Mouse (Mus musculus) forebrain, embryonic 13.5 days (tissue): Measurements from ENCODE around the gene Csnk1g2. TPM values are rescaled to one million over a fixed set of nuclear protein-coding genes. Genes with fewer than 3 reads are reported as not detected.
"Not testable (repeated sequence)": the region's sequence is repeated elsewhere in the genome, so short reads cannot be mapped to it uniquely, and the experiment has no call there.

Source experiments
- ATAC-seq: fragments of 200-750 bp; cut with Nextera tagmentation; 2 replicates; pipeline ENCODE4 v1.8.0; 2017
- H3K27ac ChIP-seq: fragments of 300-500 bp; sonication (generic); 2 replicates; pipeline ENCODE4 v1.5.1; 2015; ENCODE audit warnings: inconsistent platforms, mild to moderate bottlenecking, moderate library complexity
- H3K27me3 ChIP-seq: fragments of 300-500 bp; sonication (generic); 2 replicates; pipeline ENCODE4 v1.6.1; 2015; ENCODE audit warnings: mild to moderate bottlenecking, inconsistent platforms
- H3K36me3 ChIP-seq: fragments of 300-500 bp; sonication (generic); 2 replicates; pipeline ENCODE4 v1.6.1; 2015; ENCODE audit warnings: mild to moderate bottlenecking, inconsistent platforms; ENCODE audit not compliant: poor library complexity, severe bottlenecking
- H3K4me1 ChIP-seq: fragments of 300-500 bp; sonication (generic); 2 replicates; pipeline ENCODE4 v1.6.1; 2015; ENCODE audit warnings: inconsistent platforms
- H3K4me2 ChIP-seq: fragments of 300-500 bp; sonication (generic); 2 replicates; pipeline ENCODE4 v1.6.1; 2015; ENCODE audit warnings: inconsistent platforms, mild to moderate bottlenecking, moderate library complexity
- H3K4me3 ChIP-seq: fragments of 300-500 bp; sonication (generic); 2 replicates; pipeline ENCODE4 v1.5.1; 2015; ENCODE audit warnings: mild to moderate bottlenecking, inconsistent platforms
- H3K9ac ChIP-seq: fragments of 300-500 bp; sonication (generic); 2 replicates; pipeline ENCODE4 v1.6.1; 2015; ENCODE audit warnings: mild to moderate bottlenecking, inconsistent platforms
- H3K9me3 ChIP-seq: fragments of 300-500 bp; sonication (generic); replicated peaks from 2 replicates; pipeline ENCODE4 v1.6.1; 2016; ENCODE audit warnings: inconsistent platforms
- WGBS: fragments of 180-500 bp; shearing (Covaris S2); methylation state at CpG from one replicate; pipeline ENCODE4 v1.1.7; 2015; 5-methylcytosine and 5-hydroxymethylcytosine counted together
- polyA plus RNA-seq: library from polyadenylated mRNA; unstranded; fragments of >200 nt; fragmentation: Nextera tagmentation; extraction: Ambion mirVana; gene quantifications from 2 replicates; pipeline ENCODE4 v1.2.1, GENCODE M21; 2015

The Csnk1g2 gene
- polyA plus RNA-seq, 1 experiment from 2014 or later, result 73.2 TPM

DNA sequence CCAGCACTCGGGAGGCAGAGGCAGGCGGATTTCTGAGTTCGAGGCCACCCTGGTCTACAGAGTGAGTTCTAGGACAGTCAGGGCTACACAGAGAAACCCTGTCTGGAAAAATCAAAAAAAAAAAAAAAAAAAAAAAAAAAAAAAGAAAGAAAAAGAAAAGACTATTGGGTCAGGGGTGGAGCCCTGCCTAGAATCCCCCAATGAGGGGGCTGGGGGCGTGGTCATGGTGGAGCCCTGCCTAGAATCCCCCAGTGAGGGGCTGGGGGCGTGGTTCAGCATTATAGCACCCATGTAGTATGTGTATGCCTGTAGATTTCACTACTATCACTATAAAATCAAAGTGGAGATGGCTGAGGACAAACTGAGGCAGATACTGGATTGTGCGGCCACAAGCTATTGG lies 27.3 kb downstream of the Csnk1g2 start:
- H3K36me3 ChIP-seq, result peaks cover 42% of the 10 kb centered on the region
- WGBS, result 92% methylated on average over 6 of the region's 6 CpGs
- H3K9ac ChIP-seq, H3K9me3 ChIP-seq, H3K4me1 ChIP-seq, H3K27ac ChIP-seq, H3K4me3 ChIP-seq, H3K27me3 ChIP-seq, H3K4me2 ChIP-seq: not testable (repeated sequence)
- 0 out of 2 replicates have a peak, but pooled peaks have one; percentile 42 for ATAC-seq

- Histone ChIP-seq H3K36me3 (peaks cover 38% of the 10 kb centered on the region), H3K9me3 (no peaks in the 10 kb centered on the region), H3K4me1 (peaks cover 13% of the 10 kb centered on the region), H3K4me2 (no peak overlapping the region), H3K4me3 (no peak overlapping the region), H3K27me3 (no peaks in the 10 kb centered on the region), H3K9ac (no peak overlapping the region), H3K27ac (no peak overlapping the region)
- no peak for ATAC-seq
- whole genome bisulfite sequencing, result 92% methylated on average over 10 of the region's 10 CpGs
Observed at GRCm38 (mm10) chr10:80650392-80650791, 27.8 kb downstream of the Csnk1g2 start.

DNA sequence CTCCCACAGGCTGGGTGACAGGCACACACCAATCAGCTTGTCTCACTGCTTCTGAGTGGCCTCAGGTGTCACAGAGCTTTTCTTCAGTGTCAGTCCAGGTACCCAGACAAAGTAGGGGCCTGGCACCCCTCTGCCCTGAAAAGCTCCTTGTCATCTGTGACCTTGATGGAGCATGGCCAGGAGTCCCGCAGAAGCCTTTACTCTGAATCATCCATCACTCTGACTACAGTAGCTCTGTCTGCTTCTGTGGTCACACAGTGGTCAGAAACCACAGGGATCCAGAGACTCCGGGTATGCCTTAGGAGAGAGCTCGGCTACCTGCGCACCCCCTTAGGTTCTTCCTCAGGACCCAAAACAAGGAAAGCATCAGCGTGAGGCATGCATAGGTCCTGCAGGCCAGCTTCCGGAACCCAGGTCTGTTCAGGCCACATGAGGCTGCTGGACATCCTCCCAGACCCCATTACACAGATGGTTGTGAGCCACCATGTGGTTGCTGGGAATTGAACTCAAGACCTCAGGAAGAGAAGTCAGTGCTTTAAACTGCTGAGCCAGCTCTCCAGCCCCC lies 30.6 kb downstream of the Csnk1g2 start:
- Histone ChIP-seq H3K4me1 (peaks cover 24% of the 10 kb centered on the region), H3K27ac (no peak overlapping the region), H3K27me3 (no peaks in the 10 kb centered on the region), H3K4me3 (no peak overlapping the region), H3K36me3 (peaks cover 11% of the 10 kb centered on the region), H3K9me3 (no peaks in the 10 kb centered on the region), H3K9ac (no peak overlapping the region), H3K4me2 (no peak overlapping the region)
- 91% methylated on average over 6 of the region's 6 CpGs for WGBS
- ATAC-seq, result no peak

DNA sequence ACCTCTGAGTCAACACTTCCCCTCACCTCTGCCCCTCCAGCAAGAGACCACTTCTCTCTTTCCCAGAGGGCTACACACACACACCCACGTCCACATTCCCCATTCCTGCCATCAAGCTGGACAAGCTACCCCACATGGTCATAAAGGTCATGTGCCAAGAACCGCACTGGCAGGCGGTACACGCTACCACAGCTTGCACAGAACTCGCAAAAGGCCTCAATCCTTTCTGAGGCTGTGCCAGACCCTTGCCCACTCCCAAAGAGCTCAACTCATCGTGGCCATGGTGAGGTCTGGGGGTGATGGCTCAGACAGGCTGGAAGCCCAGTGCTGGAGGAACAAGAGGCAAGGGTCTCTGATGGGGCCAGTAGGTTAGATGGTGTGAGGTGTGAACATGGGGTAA lies 32.2 kb downstream of the Csnk1g2 start:
- H3K9me3 ChIP-seq, result no peaks in the 10 kb centered on the region
- peak overlapping the region; percentile 82; the same call in 1 of the 2 replicates for H3K4me3 ChIP-seq
- H3K4me1 ChIP-seq, result peaks cover 29% of the 10 kb centered on the region
- H3K36me3 ChIP-seq, result peaks cover 4% of the 10 kb centered on the region; the same call in 1 of the 2 replicates
- 89% methylated on average over 6 of the region's 6 CpGs for WGBS
- no peak overlapping the region; the same call in 1 of the 2 replicates for H3K27ac ChIP-seq
- ATAC-seq, result no peak
- peak overlapping the region; percentile 89 for H3K4me2 ChIP-seq
- peak overlapping the region; percentile 92; the same call in 1 of the 2 replicates for H3K9ac ChIP-seq
- no peaks in the 10 kb centered on the region for H3K27me3 ChIP-seq

- Histone ChIP-seq H3K27ac (peak overlapping the region; percentile 70), H3K4me3 (peak overlapping the region; percentile 82), H3K4me1 (peaks cover 29% of the 10 kb centered on the region), H3K9me3 (no peaks in the 10 kb centered on the region), H3K9ac (peak overlapping the region; percentile 92), H3K4me2 (peak overlapping the region; percentile 89), H3K27me3 (no peaks in the 10 kb centered on the region), H3K36me3 (peaks cover 4% of the 10 kb centered on the region; the same call in 1 of the 2 replicates)
- 5% methylated on average over 12 of the region's 12 CpGs for WGBS
- peak; percentile 67 for ATAC-seq
Observed at GRCm38 (mm10) chr10:80655406-80656129, 32.9 kb downstream of the Csnk1g2 start.

- peak overlapping the region; percentile 92 for H3K9ac ChIP-seq
- H3K27ac ChIP-seq, result peak overlapping the region; percentile 89
- peaks cover 29% of the 10 kb centered on the region for H3K4me1 ChIP-seq
- H3K27me3 ChIP-seq, result no peaks in the 10 kb centered on the region
- WGBS, result under 1% methylated on average over 44 of the region's 72 CpGs
- H3K4me3 ChIP-seq, result peak overlapping the region; percentile 82
- H3K36me3 ChIP-seq, result peaks cover 4% of the 10 kb centered on the region; the same call in 1 of the 2 replicates
- H3K9me3 ChIP-seq, result no peaks in the 10 kb centered on the region
- H3K4me2 ChIP-seq, result peak overlapping the region; percentile 89
- peak; percentile 85 for ATAC-seq
Observed at GRCm38 (mm10) chr10:80656130-80656862, 33.7 kb downstream of the Csnk1g2 start.

- Histone ChIP-seq H3K4me1 (peaks cover 29% of the 10 kb centered on the region), H3K27me3 (no peaks in the 10 kb centered on the region), H3K4me2 (peak within 1 kb of the TSS; percentile 89), H3K36me3 (peaks cover 3% of the 10 kb centered on the region; the same call in 1 of the 2 replicates), H3K9me3 (no peaks in the 10 kb centered on the region), H3K4me3 (peak within 1 kb of the TSS; percentile 82), H3K27ac (peak within 1 kb of the TSS; percentile 89), H3K9ac (peak within 1 kb of the TSS; percentile 92)
- WGBS, result 23% methylated on average over 15 of the region's 15 CpGs
- no peak; the same call in 1 of the 2 replicates for ATAC-seq
Observed at GRCm38 (mm10) chr10:80656863-80657623, 34.4 kb downstream of the Csnk1g2 start, which contains the start of gene Btbd2. Btbd2 (minus strand) TSS chr10:80657071.

GRCm38 (mm10) chr10:80658194-80658840 lies 35.7 kb downstream of the Csnk1g2 start:
- H3K4me2 ChIP-seq, result no peak overlapping the region
- peaks cover 33% of the 10 kb centered on the region for H3K4me1 ChIP-seq
- no peaks in the 10 kb centered on the region for H3K36me3 ChIP-seq
- no peak overlapping the region for H3K4me3 ChIP-seq
- H3K9ac ChIP-seq, result no peak overlapping the region
- WGBS, result 88% methylated on average over 14 of the region's 14 CpGs
- no peak overlapping the region for H3K27ac ChIP-seq
- no peaks in the 10 kb centered on the region for H3K9me3 ChIP-seq
- H3K27me3 ChIP-seq, result no peaks in the 10 kb centered on the region
- no peak for ATAC-seq

- 74% methylated on average over 4 of the region's 4 CpGs for WGBS
- no peaks in the 10 kb centered on the region for H3K36me3 ChIP-seq
- H3K27me3 ChIP-seq, result no peaks in the 10 kb centered on the region
- peaks cover 36% of the 10 kb centered on the region for H3K4me1 ChIP-seq
- H3K4me2 ChIP-seq, result no peak overlapping the region
- H3K9ac ChIP-seq, result no peak overlapping the region
- H3K9me3 ChIP-seq, result no peaks in the 10 kb centered on the region
- peak overlapping the region; percentile 51; the same call in 1 of the 2 replicates for H3K27ac ChIP-seq
- ATAC-seq, result no peak
- H3K4me3 ChIP-seq, result no peak overlapping the region
Observed at GRCm38 (mm10) chr10:80658841-80659202, 36.2 kb downstream of the Csnk1g2 start.

GRCm38 (mm10) chr10:80659213-80659612 lies 36.6 kb downstream of the Csnk1g2 start:
- 9% methylated on average over 10 of the region's 10 CpGs for WGBS
- Histone ChIP-seq H3K9ac (no peak overlapping the region), H3K4me3 (peak overlapping the region; percentile 23)

GRCm38 (mm10) chr10:80661149-80661548 lies 38.5 kb downstream of the Csnk1g2 start:
- no peaks in the 10 kb centered on the region for H3K9me3 ChIP-seq
- WGBS, result 37% methylated on average over 5 of the region's 5 CpGs
- no peak overlapping the region for H3K9ac ChIP-seq
- no peaks in the 10 kb centered on the region for H3K27me3 ChIP-seq
- no peak for ATAC-seq
- H3K4me2 ChIP-seq, result no peak overlapping the region
- no peak overlapping the region for H3K4me3 ChIP-seq
- H3K27ac ChIP-seq, result no peak overlapping the region
- H3K4me1 ChIP-seq, result peaks cover 28% of the 10 kb centered on the region
- H3K36me3 ChIP-seq, result peaks cover 11% of the 10 kb centered on the region

More at GRCm38 (mm10) chr10:80659213-80659612, 36.6 kb downstream of the Csnk1g2 start:
- peak overlapping the region; percentile 51; the same call in 1 of the 2 replicates for H3K27ac ChIP-seq
- peaks cover 34% of the 10 kb centered on the region for H3K4me1 ChIP-seq
- H3K4me2 ChIP-seq, result peak overlapping the region; percentile 39; the same call in 1 of the 2 replicates
- H3K27me3 ChIP-seq, result no peaks in the 10 kb centered on the region
- H3K9me3 ChIP-seq, result no peaks in the 10 kb centered on the region
- no peaks in the 10 kb centered on the region for H3K36me3 ChIP-seq
- ATAC-seq, result no peak
